Mouse (Mus musculus) embryonic fibroblast, embryonic 13.5 days (primary cell): ENCODE data around the gene Podn. TPM values are rescaled to one million over a fixed set of nuclear protein-coding genes. Genes with fewer than 3 reads are reported as not detected.
"Not testable (repeated sequence)": the region's sequence is repeated elsewhere in the genome, so short reads cannot be mapped to it uniquely, and the experiment has no call there.

Experiments
- H3K27ac ChIP-seq: 2 replicates; pipeline ENCODE4 v1.5.1; 2012; ENCODE audit warnings: low read length, control low read depth, inconsistent platforms; ENCODE audit not compliant: insufficient read depth
- H3K4me1 ChIP-seq: 2 replicates; pipeline ENCODE4 v1.6.1; 2011; ENCODE audit warnings: low read length; ENCODE audit not compliant: control insufficient read depth, insufficient read depth
- H3K4me3 ChIP-seq: 2 replicates; pipeline ENCODE4 v1.5.1; 2011; ENCODE audit warnings: mild to moderate bottlenecking, control low read depth, low read length; ENCODE audit not compliant: insufficient read depth
- CTCF ChIP-seq: IDR thresholded peaks from 2 replicates; pipeline ENCODE4 v1.5.1; 2011; ENCODE audit warnings: mild to moderate bottlenecking, control low read depth, low read length, moderate library complexity, borderline replicate concordance; ENCODE audit not compliant: insufficient read depth
- POLR2A ChIP-seq: IDR thresholded peaks from 2 replicates; pipeline ENCODE4 v1.6.1; 2011; ENCODE audit warnings: low read depth, mild to moderate bottlenecking, control low read depth, low read length, moderate library complexity
- polyA plus RNA-seq: library from polyadenylated mRNA; stranded (reverse); fragments of >200 nt; gene quantifications from 2 replicates; pipeline ENCODE4 v1.2.4, GENCODE M21; 2011; ENCODE audit warnings: low read depth; ENCODE audit not compliant: missing spikeins, insufficient read length

Gene Podn
- polyA plus RNA-seq = 58.8 and 134 TPM in 2 replicates

GRCm38 (mm10) chr4:108096345-108096744 lies at the start of gene Podn:
Podn (minus strand) TSS chr4:108096445.
- TF ChIP-seq POLR2A (no peak), CTCF (no peak)
- H3K4me1 ChIP-seq = no peaks in the 10 kb centered on the region
- no peak within 1 kb of the TSS for H3K4me3 ChIP-seq
- no peak within 1 kb of the TSS for H3K27ac ChIP-seq

- H3K4me3 ChIP-seq, H3K27ac ChIP-seq: not testable (repeated sequence)
Observed at GRCm38 (mm10) chr4:108145554-108145953, 49.3 kb upstream of the Podn start.

GRCm38 (mm10) chr4:108144880-108145279 lies 48.6 kb upstream of the Podn start, which contains the start of gene Scp2:
Scp2 (minus strand) TSS chr4:108144998.
- Histone ChIP-seq H3K27ac (no peak within 1 kb of the TSS), H3K4me3 (no peak within 1 kb of the TSS), H3K4me1 (no peaks in the 10 kb centered on the region)
- TF ChIP-seq POLR2A (no peak), CTCF (no peak)

More at GRCm38 (mm10) chr4:108145554-108145953, 49.3 kb upstream of the Podn start:
- H3K4me1 ChIP-seq = not testable (repeated sequence)

GRCm38 (mm10) chr4:108143778-108144177 lies 47.5 kb upstream of the Podn start:
- no peak for TF ChIP-seq CTCF
- TF ChIP-seq POLR2A = no peak
- H3K4me3 ChIP-seq = no peak overlapping the region
- H3K27ac ChIP-seq = no peak overlapping the region
- H3K4me1 ChIP-seq = no peaks in the 10 kb centered on the region

- not testable (repeated sequence) for H3K4me1 ChIP-seq, H3K27ac ChIP-seq, H3K4me3 ChIP-seq
Observed at GRCm38 (mm10) chr4:108143178-108143577, 46.9 kb upstream of the Podn start.

- Histone ChIP-seq H3K27ac (no peak overlapping the region), H3K4me1 (no peaks in the 10 kb centered on the region), H3K4me3 (no peak overlapping the region)
- TF ChIP-seq POLR2A (no peak), CTCF (no peak)
Observed at GRCm38 (mm10) chr4:108136938-108137337, 40.7 kb upstream of the Podn start.

- TF ChIP-seq POLR2A (no peak), CTCF (no peak)
- H3K4me3 ChIP-seq = no peak overlapping the region
- no peak overlapping the region for H3K27ac ChIP-seq
- H3K4me1 ChIP-seq = no peaks in the 10 kb centered on the region
Observed at GRCm38 (mm10) chr4:108130452-108130851, 34.2 kb upstream of the Podn start.

GRCm38 (mm10) chr4:108128339-108128738 lies 32.1 kb upstream of the Podn start:
- no peak for TF ChIP-seq CTCF
- no peak for TF ChIP-seq POLR2A
- H3K4me3 ChIP-seq = no peak overlapping the region
- no peaks in the 10 kb centered on the region for H3K4me1 ChIP-seq
- H3K27ac ChIP-seq = no peak overlapping the region

- no peak overlapping the region for H3K27ac ChIP-seq
- H3K4me1 ChIP-seq = no peaks in the 10 kb centered on the region
- TF ChIP-seq CTCF (no peak), POLR2A (no peak)
- H3K4me3 ChIP-seq = no peak overlapping the region
Observed at GRCm38 (mm10) chr4:108127516-108127915, 31.3 kb upstream of the Podn start.

GRCm38 (mm10) chr4:108126260-108126659 lies 30.0 kb upstream of the Podn start:
- Histone ChIP-seq H3K4me1 (no peaks in the 10 kb centered on the region), H3K4me3 (no peak overlapping the region), H3K27ac (no peak overlapping the region)
- no peak for TF ChIP-seq CTCF

GRCm38 (mm10) chr4:108124104-108124503 lies 27.9 kb upstream of the Podn start:
- H3K4me1 ChIP-seq = no peaks in the 10 kb centered on the region
- H3K4me3 ChIP-seq = no peak overlapping the region
- no peak for TF ChIP-seq POLR2A
- TF ChIP-seq CTCF = no peak
- H3K27ac ChIP-seq = no peak overlapping the region
